Mouse (Mus musculus): ENCODE measurements around the gene Rtl1. TPM values are rescaled to one million over a fixed set of nuclear protein-coding genes. Genes with fewer than 3 reads are reported as not detected.

Gene Rtl1
- polyA plus RNA-seq, 1 experiment from 2014 or later, result 2.6 TPM

DNA sequence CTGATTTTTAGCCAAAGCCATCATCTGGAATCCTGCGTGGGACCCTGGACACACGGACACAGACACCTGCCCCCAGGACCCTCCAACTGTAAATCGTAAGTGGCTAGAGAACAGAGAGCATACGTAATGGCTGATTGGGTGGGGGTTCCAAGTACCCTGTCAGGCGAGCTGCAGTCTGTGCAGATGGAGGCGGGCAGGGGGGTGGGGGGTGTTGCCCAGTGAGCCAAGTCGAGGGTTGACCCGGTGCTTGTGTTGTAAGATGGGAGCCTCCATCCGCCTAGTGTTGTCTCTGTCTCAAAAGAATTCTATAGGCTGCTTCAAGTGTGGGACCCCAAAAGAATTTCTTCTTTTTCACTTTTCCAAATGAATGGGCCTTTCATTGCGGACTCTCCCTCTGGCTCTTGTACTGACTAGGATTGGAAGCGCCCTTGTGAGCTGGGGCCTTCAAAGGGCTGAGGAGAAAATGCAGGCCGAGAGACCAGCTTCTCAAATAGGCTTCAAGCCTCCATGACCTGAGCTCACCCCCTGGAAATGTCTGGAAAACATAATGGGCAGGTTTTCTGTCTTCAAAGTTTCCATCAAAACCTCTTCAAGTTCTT lies 41.8 kb downstream of the Rtl1 start:
- peaks cover 44% of the 10 kb centered on the region for H3K36me3 ChIP-seq (ENCODE audit: control insufficient read depth, insufficient read depth, low read length)
- no peak for ATAC-seq (ENCODE audit: insufficient number of reproducible peaks, insufficient read depth, low FRiP score, low read depth)
- WGBS, result 86% methylated on average over 12 of the region's 12 CpGs
- H3K9me3 ChIP-seq (ENCODE audit: control insufficient read depth, low read depth, low read length), result no peaks in the 10 kb centered on the region
- no peaks in the 10 kb centered on the region for H3K4me1 ChIP-seq (ENCODE audit: control insufficient read depth, insufficient read depth, low read length)
- H3K4me2 ChIP-seq (replicated peaks; ENCODE audit: low read depth, low read length), result no peak overlapping the region
- H3K27ac ChIP-seq (ENCODE audit: low read length), result no peak overlapping the region
- no peak overlapping the region for H3K9ac ChIP-seq (replicated peaks; ENCODE audit: low read depth, low read length)
- H3K27me3 ChIP-seq (ENCODE audit: control insufficient read depth, insufficient read depth, low read length), result no peaks in the 10 kb centered on the region
- no peak overlapping the region for H3K4me3 ChIP-seq (ENCODE audit: low read depth, low read length)

DNA sequence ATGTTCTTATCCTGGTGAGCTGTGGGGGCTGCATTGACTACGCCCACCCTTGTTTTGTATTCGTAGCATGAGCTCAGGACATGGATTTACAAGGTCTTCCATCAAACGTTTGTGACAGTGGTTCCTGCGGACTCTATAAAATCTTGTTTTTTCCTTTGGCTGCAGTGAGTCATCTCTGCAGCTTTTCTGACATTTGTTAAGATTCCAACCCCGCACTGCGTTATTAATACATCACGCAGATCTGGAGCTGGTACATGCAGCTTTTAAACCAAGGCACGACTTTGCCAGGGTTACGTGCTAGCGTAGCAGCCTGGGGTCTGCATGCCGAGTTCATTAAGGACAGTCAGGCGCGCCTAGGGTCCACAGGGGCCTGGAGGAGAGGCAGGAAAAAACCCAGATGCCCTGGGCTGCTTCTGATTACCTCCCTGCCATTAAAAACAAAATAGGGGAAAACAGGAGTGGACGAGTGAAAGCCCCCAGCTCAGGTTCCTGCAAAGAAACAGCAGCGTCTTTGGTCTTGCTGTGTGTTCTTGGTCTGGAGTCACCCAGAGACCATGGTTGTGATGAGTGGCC lies 44.2 kb downstream of the Rtl1 start:
- no peak overlapping the region for H3K9ac ChIP-seq (replicated peaks; ENCODE audit: low read depth, low read length)
- H3K27ac ChIP-seq (ENCODE audit: low read length), result no peak overlapping the region
- H3K27me3 ChIP-seq (ENCODE audit: control insufficient read depth, insufficient read depth, low read length), result no peaks in the 10 kb centered on the region
- whole genome bisulfite sequencing, result 55% methylated on average over 15 of the region's 15 CpGs
- no peak for ATAC-seq (ENCODE audit: insufficient number of reproducible peaks, insufficient read depth, low FRiP score, low read depth)
- no peak overlapping the region for H3K4me2 ChIP-seq (replicated peaks; ENCODE audit: low read depth, low read length)
- no peaks in the 10 kb centered on the region for H3K9me3 ChIP-seq (ENCODE audit: control insufficient read depth, low read depth, low read length)
- 0 out of 2 replicates have a peak, but pooled peaks cover 2% of the 10 kb centered on the region for H3K4me1 ChIP-seq (ENCODE audit: control insufficient read depth, insufficient read depth, low read length)
- H3K4me3 ChIP-seq (ENCODE audit: low read depth, low read length), result no peak overlapping the region
- peaks cover 44% of the 10 kb centered on the region for H3K36me3 ChIP-seq (ENCODE audit: control insufficient read depth, insufficient read depth, low read length)

DNA sequence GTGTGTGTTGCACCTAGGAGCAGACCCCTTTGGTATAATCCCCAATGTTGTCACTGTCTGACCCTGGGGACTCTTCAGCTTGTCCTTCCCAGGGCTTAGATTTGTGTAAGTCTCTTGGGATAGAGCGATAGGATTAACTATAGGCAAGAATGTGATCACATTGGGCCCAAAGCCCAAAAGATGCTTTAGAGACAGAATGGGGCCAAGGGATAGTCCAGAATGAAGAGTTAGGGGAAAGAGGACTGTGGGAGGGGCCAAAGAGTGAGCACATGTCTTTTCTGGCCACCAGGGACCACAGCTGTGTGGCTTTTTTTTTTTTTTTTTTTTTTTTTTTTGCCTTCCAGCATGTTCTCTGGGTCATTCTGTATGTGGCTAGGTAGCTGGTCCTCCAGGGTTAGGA lies 46.6 kb downstream of the Rtl1 start:
- no peak overlapping the region for H3K4me2 ChIP-seq (replicated peaks; ENCODE audit: low read depth, low read length)
- no peak overlapping the region for H3K9ac ChIP-seq (replicated peaks; ENCODE audit: low read depth, low read length)
- no peaks in the 10 kb centered on the region for H3K9me3 ChIP-seq (ENCODE audit: control insufficient read depth, low read depth, low read length)
- ATAC-seq (ENCODE audit: insufficient number of reproducible peaks, insufficient read depth, low FRiP score, low read depth), result no peak
- WGBS, result 91% methylated on average over 1 of the region's 1 CpGs
- no peak overlapping the region for H3K27ac ChIP-seq (ENCODE audit: low read length)
- peaks cover 57% of the 10 kb centered on the region for H3K36me3 ChIP-seq (ENCODE audit: control insufficient read depth, insufficient read depth, low read length)
- H3K27me3 ChIP-seq (ENCODE audit: control insufficient read depth, insufficient read depth, low read length), result no peaks in the 10 kb centered on the region
- H3K4me1 ChIP-seq (ENCODE audit: control insufficient read depth, insufficient read depth, low read length), result 0 out of 2 replicates have a peak, but pooled peaks cover 2% of the 10 kb centered on the region
- no peak overlapping the region for H3K4me3 ChIP-seq (ENCODE audit: low read depth, low read length)

DNA sequence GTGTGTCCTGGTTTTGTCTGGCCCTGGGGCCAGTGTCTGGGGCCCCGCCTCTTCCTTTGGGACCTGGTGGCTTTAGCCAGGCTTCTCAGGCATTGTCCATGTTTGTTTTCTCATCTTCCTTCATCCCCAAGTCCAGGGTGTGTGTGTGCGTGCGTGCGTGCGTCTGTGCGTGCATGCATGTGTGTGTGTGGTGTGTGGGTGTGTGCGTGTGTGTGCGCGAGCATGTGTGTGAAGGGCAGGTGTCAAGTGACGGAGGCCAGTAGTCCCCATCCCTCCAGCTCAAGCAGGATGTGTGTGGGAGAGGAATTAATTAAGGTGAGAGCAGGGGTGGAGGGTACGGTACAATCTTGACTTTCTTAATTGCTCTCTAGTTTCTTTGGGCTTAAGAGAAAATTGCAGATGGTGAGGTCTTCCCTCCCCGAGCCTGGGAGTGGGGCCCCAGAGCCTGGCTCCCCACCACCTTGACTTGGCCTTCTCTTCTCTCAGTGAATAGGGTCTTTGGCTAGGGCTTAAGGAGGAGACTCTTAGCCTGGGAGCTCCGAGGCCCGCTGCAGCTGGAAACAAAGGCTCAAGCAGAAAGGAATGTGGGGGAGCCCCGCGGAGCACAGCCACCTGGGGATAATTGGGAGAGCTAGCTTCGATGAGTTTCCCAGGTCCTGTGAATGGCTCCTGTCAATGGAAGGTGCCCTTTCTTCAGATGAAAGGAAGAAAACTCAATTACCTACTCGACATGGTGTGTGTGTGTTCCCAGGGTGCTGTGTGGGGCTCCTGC lies 47.2 kb downstream of the Rtl1 start:
- no peak for ATAC-seq (ENCODE audit: insufficient number of reproducible peaks, insufficient read depth, low FRiP score, low read depth)
- H3K36me3 ChIP-seq (ENCODE audit: control insufficient read depth, insufficient read depth, low read length), result peaks cover 51% of the 10 kb centered on the region

DNA sequence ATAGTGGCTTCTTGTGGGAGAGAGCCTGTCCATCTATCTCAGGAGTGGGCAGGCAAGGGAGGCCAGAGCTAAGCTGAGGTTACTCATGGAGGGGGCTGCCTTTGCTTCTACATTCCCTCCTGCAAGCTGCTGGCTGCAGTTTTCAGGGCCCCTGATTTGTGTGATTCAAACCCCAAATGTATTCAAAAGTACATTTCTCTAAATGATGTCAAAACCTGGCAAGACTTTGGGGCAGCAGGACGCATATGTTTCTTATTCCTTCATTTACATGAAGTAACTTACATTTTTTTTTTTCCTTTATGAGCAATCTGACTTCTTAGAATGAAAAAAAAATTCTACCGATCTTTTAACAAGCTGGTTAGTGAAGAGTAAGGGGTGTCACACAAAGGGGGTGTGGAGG lies 48.4 kb downstream of the Rtl1 start:
- no peak overlapping the region for H3K9ac ChIP-seq (replicated peaks; ENCODE audit: low read depth, low read length)
- no peak overlapping the region for H3K4me3 ChIP-seq (ENCODE audit: low read depth, low read length)
- H3K9me3 ChIP-seq (ENCODE audit: control insufficient read depth, low read depth, low read length), result no peaks in the 10 kb centered on the region
- no peaks in the 10 kb centered on the region for H3K27me3 ChIP-seq (ENCODE audit: control insufficient read depth, insufficient read depth, low read length)
- H3K4me2 ChIP-seq (replicated peaks; ENCODE audit: low read depth, low read length), result no peak overlapping the region
- H3K36me3 ChIP-seq (ENCODE audit: control insufficient read depth, insufficient read depth, low read length), result peaks cover 50% of the 10 kb centered on the region
- 68% methylated on average over 2 of the region's 2 CpGs for WGBS
- 0 out of 2 replicates have a peak, but pooled peaks cover 2% of the 10 kb centered on the region for H3K4me1 ChIP-seq (ENCODE audit: control insufficient read depth, insufficient read depth, low read length)
- no peak for ATAC-seq (ENCODE audit: insufficient number of reproducible peaks, insufficient read depth, low FRiP score, low read depth)
- no peak overlapping the region for H3K27ac ChIP-seq (ENCODE audit: low read length)

More for the DNA sequence above, 47.2 kb downstream of the Rtl1 start:
- no peak overlapping the region for H3K27ac ChIP-seq (ENCODE audit: low read length)
- H3K27me3 ChIP-seq (ENCODE audit: control insufficient read depth, insufficient read depth, low read length), result no peaks in the 10 kb centered on the region
- WGBS, result 62% methylated on average over 18 of the region's 18 CpGs
- H3K4me1 ChIP-seq (ENCODE audit: control insufficient read depth, insufficient read depth, low read length), result 0 out of 2 replicates have a peak, but pooled peaks cover 2% of the 10 kb centered on the region
- no peak overlapping the region for H3K4me3 ChIP-seq (ENCODE audit: low read depth, low read length)
- H3K9ac ChIP-seq (replicated peaks; ENCODE audit: low read depth, low read length), result no peak overlapping the region
- H3K4me2 ChIP-seq (replicated peaks; ENCODE audit: low read depth, low read length), result no peak overlapping the region
- H3K9me3 ChIP-seq (ENCODE audit: control insufficient read depth, low read depth, low read length), result no peaks in the 10 kb centered on the region

DNA sequence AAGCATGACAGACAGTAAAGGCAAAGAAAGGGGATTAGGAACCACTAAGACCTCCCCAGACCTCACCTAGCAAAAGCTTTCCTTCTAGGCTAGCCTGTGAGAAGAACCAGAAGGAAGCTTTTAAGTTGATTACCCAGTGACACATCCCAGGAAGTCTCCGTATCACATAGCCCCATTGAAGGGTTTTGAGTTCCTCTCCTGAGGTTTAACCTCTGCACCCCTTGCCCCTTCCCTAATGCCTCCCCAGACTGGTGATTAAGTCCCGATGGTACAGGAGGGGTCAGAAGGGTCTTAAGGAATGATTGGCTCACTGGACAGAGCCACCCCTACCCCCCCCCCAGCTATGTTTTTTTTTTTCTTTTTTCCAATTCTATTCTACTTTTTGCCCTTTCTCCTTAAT lies 53.0 kb downstream of the Rtl1 start:
- H3K36me3 ChIP-seq (ENCODE audit: control insufficient read depth, insufficient read depth, low read length), result peaks cover 26% of the 10 kb centered on the region
- no peak overlapping the region for H3K27ac ChIP-seq (ENCODE audit: low read length)
- peaks cover 6% of the 10 kb centered on the region; the same call in 1 of the 2 replicates for H3K9me3 ChIP-seq (ENCODE audit: control insufficient read depth, low read depth, low read length)
- H3K4me3 ChIP-seq (ENCODE audit: low read depth, low read length), result no peak overlapping the region
- 43% methylated on average over 2 of the region's 2 CpGs for WGBS
- ATAC-seq (ENCODE audit: insufficient number of reproducible peaks, insufficient read depth, low FRiP score, low read depth), result no peak
- H3K27me3 ChIP-seq (ENCODE audit: control insufficient read depth, insufficient read depth, low read length), result no peaks in the 10 kb centered on the region
- H3K4me2 ChIP-seq (replicated peaks; ENCODE audit: low read depth, low read length), result no peak overlapping the region
- no peak overlapping the region for H3K9ac ChIP-seq (replicated peaks; ENCODE audit: low read depth, low read length)
- no peaks in the 10 kb centered on the region for H3K4me1 ChIP-seq (ENCODE audit: control insufficient read depth, insufficient read depth, low read length)

DNA sequence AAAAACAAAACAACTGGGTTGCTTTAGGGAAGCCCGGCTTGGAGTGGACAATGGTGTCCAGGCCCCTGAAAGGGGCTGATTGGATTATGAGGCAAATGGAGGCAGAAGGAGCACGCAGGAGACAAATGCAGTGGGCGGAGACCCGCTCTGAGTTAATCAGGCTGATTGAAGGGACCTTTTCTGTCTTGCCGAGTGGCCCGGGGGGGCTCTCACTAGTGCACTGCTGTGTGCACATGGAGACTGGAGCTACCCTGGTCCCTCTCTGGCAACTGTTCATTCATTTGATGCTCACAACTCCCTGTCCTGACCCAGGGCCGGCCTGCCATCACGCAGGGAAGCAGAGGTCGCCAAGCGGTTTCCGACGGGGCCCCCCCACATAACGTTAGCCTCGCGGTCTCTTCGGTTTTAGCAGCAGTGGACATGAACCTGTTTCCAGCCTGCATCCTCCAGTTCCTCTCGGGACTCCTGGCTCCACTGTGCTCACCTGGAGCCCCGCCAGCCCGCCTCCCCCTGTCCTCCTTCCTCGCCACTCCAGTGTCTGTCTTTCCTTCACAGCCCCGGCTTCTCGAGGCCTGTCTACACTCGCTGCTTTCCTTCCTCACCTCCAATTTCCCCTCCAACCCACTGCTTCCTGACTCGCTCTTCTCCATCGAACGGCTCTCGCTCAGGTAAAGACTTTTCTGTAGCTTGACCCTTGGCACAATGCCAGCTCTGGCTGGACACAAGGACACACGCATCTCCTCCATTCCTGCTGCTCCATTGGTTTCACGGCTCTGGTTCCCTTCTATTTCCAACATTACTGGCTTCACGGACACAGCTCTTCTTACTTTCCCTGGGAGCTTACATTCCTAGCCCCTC lies 54.0 kb downstream of the Rtl1 start:
- H3K4me1 ChIP-seq (ENCODE audit: control insufficient read depth, insufficient read depth, low read length), result no peaks in the 10 kb centered on the region
- H3K9me3 ChIP-seq (ENCODE audit: control insufficient read depth, low read depth, low read length), result peaks cover 16% of the 10 kb centered on the region; the same call in 1 of the 2 replicates
- H3K27ac ChIP-seq (ENCODE audit: low read length), result no peak overlapping the region
- ATAC-seq (ENCODE audit: insufficient number of reproducible peaks, insufficient read depth, low FRiP score, low read depth), result no peak
- H3K36me3 ChIP-seq (ENCODE audit: control insufficient read depth, insufficient read depth, low read length), result peaks cover 22% of the 10 kb centered on the region
- 70% methylated on average over 30 of the region's 30 CpGs for WGBS
- no peak overlapping the region for H3K9ac ChIP-seq (replicated peaks; ENCODE audit: low read depth, low read length)
- no peak overlapping the region for H3K4me2 ChIP-seq (replicated peaks; ENCODE audit: low read depth, low read length)
- no peaks in the 10 kb centered on the region for H3K27me3 ChIP-seq (ENCODE audit: control insufficient read depth, insufficient read depth, low read length)
- H3K4me3 ChIP-seq (ENCODE audit: low read depth, low read length), result no peak overlapping the region

DNA sequence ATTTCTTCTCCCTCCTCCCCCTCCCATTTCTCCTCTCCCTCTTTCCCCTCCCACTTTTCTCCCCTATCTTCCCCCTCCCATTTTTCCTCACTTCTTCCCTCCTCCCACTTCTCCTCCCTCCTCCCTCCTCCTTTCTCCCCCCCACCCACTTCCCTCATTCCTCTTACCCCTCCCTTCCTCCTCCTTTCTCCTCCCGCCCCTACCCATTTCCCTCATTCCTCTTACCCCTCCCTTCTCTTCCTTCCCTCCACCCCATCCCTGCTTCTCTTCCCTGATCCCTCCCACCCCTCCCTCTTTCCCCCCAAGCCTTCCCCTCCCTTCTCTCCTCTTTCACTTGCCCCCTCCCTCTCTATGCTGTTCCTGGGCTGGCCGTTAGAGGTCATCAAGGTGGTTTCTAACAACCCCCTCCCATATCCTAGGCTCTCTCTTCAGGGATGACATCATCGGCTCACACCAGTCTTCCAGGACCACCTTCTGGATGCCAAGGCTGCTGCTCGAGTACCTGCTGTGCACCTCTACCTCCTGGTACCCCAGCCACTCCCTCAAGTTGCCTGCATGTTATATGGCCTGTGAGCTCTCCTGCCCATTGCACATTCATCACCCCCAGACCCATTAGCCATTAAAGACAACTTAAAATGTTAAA lies 56.7 kb downstream of the Rtl1 start:
- Histone ChIP-seq H3K4me1 (ENCODE audit: control insufficient read depth, insufficient read depth, low read length) (no peaks in the 10 kb centered on the region), H3K27ac (ENCODE audit: low read length) (no peak overlapping the region), H3K27me3 (ENCODE audit: control insufficient read depth, insufficient read depth, low read length) (no peaks in the 10 kb centered on the region), H3K9me3 (ENCODE audit: control insufficient read depth, low read depth, low read length) (peaks cover 35% of the 10 kb centered on the region), H3K36me3 (ENCODE audit: control insufficient read depth, insufficient read depth, low read length) (no peaks in the 10 kb centered on the region), H3K4me3 (ENCODE audit: low read depth, low read length) (no peak overlapping the region), H3K9ac (replicated peaks; ENCODE audit: low read depth, low read length) (no peak overlapping the region), H3K4me2 (replicated peaks; ENCODE audit: low read depth, low read length) (no peak overlapping the region)
- WGBS, result 75% methylated on average over 4 of the region's 4 CpGs
- ATAC-seq (ENCODE audit: insufficient number of reproducible peaks, insufficient read depth, low FRiP score, low read depth), result no peak

Measured in stomach, embryonic 14.5 days (tissue).